Mouse (Mus musculus): ENCODE data around the gene Zfp618. TPM values are rescaled to one million over a fixed set of nuclear protein-coding genes. Genes with fewer than 3 reads are reported as not detected.
A peak's percentile ranks its signal among the peaks of the same experiment; 100 is the strongest.

Gene Zfp618
- total RNA-seq, 2 experiments from 2014 or later, result 3.6 to 4.0 TPM

DNA sequence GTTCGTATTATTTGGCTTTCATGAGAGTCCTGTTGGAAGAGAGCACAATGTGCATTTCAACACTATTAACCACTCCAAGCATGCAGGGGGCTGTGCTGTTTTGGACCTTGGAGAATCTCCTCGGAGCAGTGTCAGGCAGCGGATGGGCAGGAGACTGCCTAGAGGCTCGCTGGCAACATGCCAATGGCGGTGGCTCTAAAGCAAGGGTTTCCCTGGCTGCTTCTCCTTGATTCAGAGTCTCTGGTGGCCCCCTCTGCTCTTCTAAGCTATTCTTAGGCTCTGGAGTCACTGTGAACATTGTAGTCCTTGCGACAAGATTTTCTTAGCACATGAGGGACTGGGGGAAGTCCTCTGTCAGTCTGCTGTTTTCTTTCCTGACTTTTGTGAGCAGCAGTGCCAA is 33.5 kb downstream of the Zfp618 start:
- peak; percentile 47 to 63 for DNase-seq

DNA sequence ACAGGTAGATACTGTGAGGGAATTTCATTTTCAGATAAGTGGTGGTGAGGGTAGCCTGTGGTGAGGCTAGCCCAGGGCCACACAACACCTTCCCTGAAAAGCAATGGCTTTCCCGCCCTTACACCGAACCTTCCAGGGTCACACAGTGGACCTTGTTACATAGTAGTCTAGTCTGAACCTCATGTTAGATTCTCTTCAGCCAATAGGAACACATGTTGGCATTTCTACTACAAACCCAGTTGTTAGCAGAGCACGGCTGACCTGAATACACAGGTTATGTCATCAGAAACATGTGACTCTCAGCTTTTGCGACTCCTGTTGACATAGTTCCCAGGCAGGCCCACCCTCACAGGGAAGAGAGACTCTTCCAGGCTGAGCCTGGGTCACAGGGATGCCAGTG is 33.9 kb downstream of the Zfp618 start:
- DNase-seq, result no peak

DNA sequence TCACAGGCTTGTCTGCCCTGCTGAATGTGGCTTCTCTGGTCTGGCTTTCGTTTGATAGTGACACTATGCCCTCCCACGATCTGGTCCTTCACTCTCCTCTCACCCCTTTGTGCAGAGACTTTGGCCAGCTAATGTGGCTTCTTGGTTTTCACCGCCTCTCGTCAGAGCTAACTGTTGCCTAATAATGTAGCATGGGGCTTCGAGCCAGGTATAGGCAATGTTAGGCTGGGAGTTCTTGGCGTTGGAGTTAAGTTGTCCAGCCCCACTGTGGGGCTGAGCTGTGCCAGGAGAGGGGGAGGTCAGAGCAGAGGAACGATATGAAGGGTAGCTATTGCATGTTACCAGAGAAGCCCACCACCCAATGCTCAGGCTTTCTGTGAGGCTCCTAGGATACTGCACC is 34.5 kb downstream of the Zfp618 start:
- no peak for DNase-seq

DNA sequence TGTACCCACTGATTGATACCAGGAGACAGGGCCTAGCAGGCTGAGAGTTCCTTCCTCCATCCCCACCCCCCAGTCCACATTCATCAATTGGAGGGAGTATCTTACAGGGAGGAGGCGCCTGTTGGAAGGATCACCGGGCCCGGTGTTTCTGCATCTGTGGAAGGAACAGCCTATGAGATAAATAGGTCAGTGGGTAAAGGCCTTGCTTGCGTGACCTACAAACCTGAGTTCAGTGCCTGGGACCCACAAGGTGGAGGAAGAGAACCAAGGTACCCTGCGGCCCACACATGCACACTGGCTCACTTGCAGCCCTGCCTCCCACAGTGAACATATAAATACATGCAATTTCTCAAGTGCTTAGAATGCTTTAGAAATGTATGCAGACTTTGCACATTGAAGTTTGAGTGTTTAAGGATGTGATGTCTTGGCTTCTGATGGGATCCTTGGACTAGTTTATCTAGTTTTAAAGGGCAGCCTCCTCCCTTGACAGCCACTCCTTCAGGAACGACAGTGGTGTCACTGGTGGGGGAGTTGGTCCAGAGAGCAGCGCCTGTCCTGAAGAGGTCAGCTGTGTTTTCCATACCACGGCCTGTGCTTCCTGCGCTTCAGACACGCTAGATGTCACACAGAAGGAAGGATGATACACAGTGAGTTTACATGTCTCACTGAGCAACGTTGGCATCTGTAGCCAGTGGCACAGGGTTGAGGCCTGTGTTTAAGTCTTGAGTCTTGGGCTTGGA is 35.1 kb downstream of the Zfp618 start:
- DNase-seq, result no peak

DNA sequence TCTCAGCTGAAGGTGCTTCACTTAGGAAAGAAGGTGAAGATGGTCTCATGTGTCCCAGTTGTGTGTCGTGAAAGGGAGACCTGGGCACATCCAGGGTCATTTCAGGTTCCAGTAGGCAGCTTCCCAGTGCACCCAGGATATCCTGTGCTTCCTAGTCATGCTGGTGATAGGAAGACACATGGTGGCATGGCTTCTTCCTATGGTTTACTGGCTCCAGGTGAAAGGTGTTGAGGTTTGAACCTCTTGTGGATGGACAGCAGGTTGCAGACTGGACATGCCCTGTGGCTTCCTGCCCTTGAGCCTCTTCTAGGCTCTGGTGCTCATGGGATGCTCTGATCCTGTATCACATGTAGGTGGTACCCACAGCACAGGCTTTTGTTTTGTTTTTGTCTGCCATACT is 37.0 kb downstream of the Zfp618 start:
- no peak for DNase-seq

DNA sequence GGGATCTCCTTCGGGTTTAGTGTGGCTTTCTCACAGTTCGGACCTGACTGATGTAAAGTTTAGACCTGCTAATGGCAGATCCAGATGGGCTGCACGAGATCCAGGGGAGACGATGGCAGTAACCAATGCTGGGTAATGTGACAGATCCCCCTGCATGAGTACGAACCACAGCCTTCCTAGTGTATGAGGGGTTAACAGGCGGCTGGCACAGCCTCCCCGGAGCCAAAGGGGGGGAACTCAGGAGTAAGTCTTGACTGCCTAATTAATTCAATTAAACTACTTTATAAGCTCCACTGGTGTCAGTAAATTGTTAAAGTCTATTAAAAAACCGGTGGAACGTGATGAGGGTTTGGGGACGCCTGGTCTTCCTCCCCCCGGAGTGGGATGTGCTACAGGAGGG is 39.1 kb downstream of the Zfp618 start:
- DNase-seq, result no peak

DNA sequence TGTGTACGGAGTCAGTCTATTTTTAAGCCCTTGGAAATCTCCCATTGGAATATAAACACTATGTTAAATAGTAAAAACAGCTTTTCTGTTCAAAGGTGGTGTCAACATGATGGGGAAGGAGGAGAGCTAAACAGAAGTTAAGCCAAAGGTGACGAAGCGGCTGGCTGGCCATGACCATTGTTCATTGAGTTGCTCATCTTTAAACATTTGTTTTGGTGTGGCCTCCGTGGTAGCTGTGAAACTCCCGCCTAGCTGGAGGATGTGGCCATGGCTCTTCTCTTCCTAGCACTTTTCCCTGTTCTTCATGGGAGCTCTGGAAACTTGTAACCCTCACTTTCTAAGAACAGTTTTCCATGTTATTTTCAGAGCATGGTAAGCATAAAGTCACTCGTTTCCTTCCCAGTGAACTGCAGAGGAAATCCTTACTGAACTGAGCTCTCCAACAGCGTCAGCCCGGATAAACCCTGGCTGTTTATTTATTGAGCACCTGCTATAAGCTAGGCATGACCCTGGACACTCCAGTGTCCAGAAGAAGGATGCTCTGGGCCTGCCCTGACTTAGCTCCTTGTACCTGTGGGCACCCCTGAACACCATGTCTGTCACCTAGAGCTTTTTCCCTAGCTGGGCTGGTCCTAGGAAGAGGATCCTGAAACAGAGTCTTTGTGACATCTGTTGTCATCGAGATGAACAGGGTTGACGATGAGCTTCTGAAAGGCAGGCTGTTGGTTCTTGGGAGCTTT is 40.2 kb downstream of the Zfp618 start:
- no peak for DNase-seq

DNA sequence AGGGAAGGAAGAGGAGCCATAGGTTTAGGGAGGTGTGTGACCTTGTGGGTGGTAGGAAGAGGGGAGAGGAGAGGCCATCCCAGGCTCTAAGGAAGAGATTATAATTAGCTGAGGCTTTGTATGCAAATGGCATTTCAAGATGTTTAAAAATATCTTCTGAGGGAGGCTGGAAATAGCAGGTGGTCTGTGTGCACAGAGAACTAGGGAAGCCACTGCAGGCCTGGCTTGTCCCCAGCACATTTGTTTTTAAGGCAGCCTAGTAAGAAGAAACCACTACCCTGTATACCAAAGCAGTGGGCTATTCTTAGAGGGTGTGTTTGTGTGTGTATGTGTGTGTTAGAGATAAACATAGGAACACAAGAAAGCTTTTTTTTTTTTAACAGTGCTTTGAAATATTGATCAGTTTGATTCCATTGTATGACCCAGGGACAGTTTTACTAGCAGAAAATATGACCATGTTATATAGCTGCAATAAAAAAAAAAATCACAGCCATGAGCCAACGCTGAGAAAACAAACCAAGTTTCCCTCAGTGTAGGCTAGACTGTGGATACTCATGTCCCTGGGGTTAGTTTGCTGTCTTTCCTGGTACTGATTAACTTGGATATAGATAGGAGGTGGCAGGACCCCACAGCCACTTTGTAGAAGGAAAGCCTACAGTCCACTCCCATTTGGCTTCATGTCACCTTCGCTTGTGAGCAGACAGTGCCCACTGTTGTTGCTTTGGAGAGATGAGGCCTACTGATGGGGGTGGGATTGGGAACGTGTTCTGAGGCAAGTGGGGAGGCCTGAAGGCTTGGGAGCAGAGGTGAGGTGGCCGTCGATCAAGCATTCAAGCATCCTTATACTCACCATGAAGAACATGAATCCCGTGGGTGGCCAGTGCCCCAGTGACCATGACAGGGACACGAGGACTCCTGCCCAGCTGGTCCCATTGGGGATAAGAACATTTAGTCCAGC is 41.1 kb downstream of the Zfp618 start:
- DNase-seq, result no peak

DNA sequence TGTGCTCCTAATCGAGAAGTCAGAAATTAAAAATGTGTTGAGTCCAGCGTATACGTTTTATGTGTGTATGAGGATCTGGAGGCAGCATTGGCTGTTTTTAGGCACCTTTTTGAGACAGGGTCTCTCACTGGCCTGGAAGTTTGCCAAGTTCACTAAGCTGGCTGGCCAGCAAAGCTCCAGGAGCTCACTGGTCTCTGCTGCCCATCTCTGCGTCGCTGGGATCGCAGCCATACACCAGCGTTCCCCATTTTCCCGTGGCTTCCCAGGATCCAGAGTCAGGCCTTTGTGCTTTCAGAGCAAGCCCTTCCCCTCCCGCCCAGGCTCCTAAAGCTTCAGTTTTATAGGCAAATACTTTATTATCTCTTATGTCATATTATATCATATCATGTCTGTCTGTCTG is 42.8 kb downstream of the Zfp618 start:
- DNase-seq, result no peak

DNA sequence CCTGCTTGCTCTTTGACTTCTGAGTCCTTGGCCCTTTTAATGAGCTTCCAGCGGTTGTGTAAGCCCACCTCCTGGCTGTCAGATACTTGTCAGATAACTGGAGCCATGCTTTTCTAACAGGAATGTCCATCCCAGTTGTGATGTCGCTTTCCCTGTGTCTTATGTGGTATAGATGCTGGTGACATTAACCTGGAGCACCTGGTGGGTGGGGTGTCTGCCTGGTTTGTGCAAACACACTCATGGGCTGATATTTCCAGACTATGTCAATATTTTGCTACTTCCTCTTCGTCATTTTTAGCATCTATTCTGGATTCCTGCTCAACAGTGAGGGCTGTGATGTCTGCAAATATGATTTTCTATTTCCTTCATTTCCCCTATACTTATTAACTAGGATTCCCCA is 43.4 kb downstream of the Zfp618 start:
- no peak for DNase-seq

DNA sequence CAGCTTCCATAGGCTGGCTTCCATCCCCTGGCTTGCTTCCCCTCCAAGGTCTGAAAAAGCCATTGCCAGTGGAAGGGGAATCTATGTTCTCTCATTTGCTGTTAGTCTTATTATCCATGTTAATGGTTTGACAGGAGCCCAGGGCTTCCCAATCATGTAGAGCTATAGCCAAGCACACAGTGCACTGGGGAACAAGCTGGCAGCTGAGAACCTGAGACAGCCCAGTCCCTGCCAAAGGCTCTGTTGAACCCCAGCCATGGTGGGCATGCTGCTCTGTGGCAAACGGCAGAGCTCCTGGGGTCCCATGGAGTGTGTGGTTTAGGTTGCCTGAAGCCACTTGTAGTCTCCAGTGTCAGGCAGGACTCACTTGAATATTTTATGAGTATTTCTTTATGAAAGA is 44.4 kb downstream of the Zfp618 start:
- no peak for DNase-seq

DNA sequence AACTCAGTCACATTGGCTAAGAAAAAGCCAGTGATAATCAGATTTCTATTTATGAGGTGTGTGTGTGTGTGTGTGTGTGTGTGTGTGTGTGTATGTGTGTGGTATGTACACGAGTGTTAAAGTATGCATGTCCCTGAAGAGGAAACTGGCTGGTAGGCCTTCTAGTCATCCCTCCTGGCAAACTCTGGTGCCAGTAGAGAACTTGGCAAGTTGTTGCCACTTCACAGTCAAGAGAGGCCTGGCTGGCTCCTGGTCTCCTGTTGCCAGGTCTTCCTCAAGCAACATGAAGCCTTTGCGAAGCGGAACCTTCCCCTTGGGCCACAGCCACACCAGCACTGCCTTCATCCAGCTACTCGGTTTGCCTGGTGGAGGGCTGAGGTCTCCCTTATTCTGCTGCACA is 44.9 kb downstream of the Zfp618 start:
- peak in 1 of 2 experiments; percentile 37 for DNase-seq

DNA sequence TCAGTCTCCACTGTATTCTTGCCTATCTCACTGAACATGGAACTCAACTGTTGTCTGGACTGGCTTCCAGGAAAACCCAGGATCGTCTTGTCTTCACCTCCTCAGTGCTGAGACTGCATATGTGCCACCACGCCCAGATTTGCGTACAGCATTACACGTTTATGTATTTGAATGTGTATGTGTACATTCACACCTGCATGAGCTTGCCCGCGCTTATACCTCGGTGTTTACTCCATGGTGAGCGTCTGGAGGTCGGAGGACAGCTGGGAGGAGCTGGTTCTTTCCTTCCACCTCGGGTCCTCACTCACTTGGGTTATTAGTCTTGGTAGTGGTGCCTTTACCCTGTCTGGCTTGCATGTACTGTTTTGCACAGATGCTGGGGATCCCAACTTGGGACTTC is 53.2 kb downstream of the Zfp618 start:
- no peak for DNase-seq

DNA sequence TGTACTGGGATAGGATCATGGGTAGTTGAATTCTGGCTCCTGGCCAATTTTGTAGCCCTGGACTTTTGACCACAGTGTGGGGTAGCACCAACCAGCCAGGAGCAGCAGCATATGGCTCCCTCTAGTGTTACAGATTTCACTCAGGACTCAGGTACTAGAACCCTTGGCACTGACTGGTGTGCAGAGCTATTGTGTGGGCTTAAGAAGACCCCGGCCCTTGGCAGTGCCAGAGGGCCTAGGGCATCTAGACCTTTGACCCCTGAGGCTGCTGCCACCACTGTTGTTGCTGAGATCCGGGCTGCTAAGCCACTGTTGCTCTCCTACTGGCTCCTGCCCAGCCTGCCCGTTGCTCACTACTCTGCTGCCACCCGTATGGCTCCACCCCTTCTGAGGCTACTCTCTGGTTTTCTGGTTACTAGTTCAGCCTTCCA is 54.1 kb downstream of the Zfp618 start:
- peak; percentile 27 to 55 for DNase-seq

DNA sequence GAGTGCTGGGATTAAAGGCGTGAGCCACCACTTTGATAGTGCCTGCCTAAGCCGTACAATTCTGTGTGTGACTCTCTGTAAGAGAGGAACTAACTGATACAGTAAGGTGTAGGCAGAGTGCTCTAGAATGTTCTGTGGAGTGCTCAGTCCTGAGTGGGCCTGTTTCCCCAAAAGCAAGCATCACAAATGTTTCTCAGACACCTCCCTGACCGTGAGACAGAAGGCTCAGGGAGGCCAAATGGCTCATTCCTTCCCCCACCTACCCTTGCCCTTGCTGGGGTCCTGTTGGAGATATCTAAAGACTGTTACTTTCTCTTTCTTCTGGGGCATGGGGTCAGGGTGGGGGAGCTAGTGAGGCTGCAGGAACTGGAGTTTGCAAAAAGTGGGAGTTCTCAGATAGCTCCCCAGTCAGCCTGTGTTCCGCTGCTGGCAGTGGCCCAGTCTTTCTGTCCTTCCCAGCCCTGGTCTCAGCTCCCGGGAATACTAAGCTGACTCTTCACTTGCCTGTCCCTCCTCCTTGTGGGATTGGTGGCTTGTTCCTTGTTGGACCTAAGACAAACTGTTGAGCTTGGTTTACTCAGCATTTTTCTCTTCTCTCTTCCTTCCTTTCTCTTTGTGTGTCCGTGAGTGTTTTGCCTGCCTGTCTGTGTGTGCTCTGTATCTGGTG is 55.8 kb downstream of the Zfp618 start:
- peak; percentile 9 to 28 for DNase-seq

DNA sequence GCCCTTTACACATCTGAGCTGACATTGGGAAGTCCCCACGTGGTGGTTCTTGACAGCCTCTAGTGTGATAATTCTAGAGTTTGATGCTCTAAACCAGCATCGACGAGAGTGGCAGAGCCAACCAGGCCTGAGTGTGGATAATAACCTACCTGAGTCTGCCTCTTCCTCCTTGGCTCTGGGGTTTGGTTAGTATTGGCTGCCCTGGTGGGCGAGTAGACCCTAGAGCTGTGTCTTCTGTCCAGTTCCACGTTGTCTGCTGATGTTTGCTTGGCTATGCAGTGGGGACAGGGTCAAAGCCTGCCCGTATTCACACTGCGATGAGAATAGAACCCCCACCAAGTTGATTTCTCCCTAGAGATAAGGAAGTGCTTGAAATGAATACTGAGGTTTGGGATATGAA is 58.1 kb downstream of the Zfp618 start:
- DNase-seq, result no peak

DNA sequence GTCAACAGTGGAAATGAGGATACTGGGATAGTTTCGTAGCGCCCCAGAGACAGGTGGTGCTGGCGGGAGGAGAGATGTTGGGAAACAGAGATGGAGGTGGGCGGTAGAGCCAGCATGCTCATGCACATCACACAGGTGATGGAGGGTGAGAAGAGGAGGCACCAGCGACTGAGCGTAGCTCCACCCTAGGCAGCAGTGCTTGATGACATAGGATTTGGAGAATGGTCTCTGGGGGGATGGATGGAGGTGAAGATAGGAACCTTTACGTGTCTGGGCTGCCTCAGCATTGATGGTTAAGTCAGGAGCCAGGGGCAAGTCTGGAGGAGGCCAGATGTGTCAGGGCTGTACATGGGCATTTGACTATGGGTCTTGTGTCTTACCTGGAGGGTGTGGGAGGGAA is 58.7 kb downstream of the Zfp618 start:
- no peak for DNase-seq

DNA sequence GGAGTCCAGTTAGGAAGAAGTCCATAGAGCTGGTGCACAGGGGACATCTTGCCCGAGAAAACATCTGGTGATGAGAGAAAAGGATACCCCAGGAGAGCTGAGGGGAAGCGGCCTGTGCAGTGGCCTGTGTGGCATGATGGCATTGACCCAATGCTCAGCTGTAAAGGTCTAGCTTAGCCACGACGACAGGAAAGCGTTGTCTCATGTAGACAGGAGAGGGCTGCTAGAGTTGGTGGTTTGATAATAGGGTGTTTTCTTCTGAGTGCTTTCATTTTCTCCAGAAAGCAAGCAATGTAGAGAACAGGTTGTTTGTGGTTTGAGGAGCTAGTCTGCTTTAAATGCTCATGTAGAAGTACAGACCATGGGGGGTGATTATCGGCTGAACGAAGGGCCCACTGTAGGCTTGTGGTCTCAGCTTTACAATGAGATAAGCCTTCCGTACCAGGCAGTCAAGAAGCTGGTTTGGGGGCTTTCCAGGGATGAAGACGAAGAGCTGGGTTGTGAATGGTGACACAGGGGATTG is 59.4 kb downstream of the Zfp618 start:
- no peak for DNase-seq

DNA sequence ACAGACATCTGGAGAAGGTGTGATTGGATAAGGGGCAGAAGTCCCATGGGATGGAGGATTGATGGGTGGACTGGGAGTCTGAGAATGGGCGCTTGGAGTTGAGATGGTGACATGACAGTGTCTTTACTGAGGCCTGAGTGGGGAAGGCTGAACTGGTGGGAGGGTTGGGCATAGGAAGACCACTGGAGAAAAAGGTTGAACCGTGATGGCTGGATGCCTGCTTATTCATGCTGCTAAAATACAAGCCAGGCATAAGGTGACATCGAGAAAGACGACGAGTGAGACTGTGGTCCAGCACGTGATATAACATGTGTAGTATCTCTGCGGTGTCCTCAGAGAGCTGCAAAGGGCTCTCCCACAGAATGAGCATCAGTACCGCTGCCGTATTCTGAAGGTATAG is 59.9 kb downstream of the Zfp618 start:
- no peak for DNase-seq

DNA sequence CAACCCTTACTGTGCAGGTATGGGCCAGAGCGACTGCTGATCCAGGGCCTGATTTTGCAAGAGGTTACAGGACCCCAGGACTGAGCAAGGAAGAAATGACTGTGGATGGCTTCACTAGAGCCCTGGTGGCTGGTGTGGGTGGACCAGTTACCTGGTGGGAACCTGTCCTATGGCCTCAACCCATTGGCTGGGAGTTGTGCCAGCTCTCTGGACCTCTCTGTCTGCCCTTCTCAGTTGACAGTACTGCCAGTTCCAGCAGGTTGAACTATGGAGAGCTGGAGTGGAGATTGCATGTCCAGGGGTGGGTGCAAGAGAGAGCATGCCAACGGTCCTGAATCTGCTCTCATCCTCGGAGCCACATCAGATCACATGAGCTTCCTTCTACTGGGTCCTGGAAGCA is 60.9 kb downstream of the Zfp618 start:
- no peak for DNase-seq

DNA sequence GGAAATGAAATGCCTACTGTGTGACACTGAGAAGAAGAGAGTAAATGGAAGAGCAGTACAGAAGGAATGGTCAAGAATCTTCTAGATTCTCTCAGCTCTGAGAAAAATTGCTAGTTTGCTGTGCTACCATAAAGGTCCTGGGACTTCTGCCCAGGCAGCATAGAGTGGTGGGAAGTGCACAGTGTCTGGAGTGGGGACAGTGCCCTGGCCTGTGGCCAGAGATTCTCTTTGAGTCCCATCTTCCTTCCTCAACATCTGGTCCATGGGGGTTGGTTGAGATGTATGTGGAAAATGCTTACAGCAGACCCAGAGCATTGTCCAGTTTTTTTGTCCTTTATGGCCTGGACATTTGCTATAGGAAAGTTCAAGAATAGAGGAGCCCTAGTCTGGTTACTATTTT is 62.1 kb downstream of the Zfp618 start:
- no peak for DNase-seq

DNA sequence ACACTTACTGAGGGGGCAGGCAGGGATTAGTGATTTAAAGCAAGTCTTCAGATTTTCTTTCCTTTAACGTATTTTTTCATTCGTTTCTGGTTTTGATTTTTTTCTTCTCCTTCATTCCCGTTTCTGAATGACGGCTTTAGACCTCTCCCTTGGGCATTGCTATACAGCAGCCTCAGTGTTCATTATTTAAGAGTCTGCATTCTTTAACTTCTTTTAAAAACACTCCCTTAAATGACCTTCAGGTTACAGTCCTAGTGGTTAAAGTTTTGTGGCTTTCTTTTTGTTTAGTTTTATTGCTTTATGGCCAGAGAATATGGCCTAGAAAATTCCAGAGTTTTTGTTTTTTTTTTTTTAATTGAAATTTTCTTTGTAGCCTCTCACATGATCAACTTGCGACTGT is 64.8 kb downstream of the Zfp618 start:
- no peak for DNase-seq

Measured in adrenal gland, postnatal 36 days (tissue).